Mouse (Mus musculus) liver, embryonic 15.5 days (tissue): ENCODE results near the gene Zfp316. TPM values are rescaled to one million over a fixed set of nuclear protein-coding genes. Genes with fewer than 3 reads are reported as not detected.
A peak's percentile ranks its signal among the peaks of the same experiment; 100 is the strongest.

ENCODE experiments used
- ATAC-seq: fragments of 200-750 bp; cut with Nextera tagmentation; 2 replicates; pipeline ENCODE4 v1.8.0; 2017; ENCODE audit warnings: moderate number of reproducible peaks, mild to moderate bottlenecking, moderate library complexity; ENCODE audit not compliant: insufficient read depth
- H3K27ac ChIP-seq: fragments of 300-500 bp; sonication (generic); replicated peaks from 2 replicates; pipeline ENCODE4 v1.5.1; 2015; ENCODE audit warnings: mild to moderate bottlenecking, inconsistent platforms
- H3K27me3 ChIP-seq: fragments of 300-500 bp; sonication (generic); 2 replicates; pipeline ENCODE4 v1.6.1; 2015; ENCODE audit warnings: mild to moderate bottlenecking, inconsistent platforms
- H3K36me3 ChIP-seq: fragments of 300-500 bp; sonication (generic); replicated peaks from 2 replicates; pipeline ENCODE4 v1.6.1; 2015; ENCODE audit warnings: moderate library complexity, mild to moderate bottlenecking, inconsistent platforms
- H3K4me1 ChIP-seq: fragments of 300-500 bp; sonication (generic); replicated peaks from 2 replicates; pipeline ENCODE4 v1.6.1; 2015; ENCODE audit warnings: inconsistent platforms
- H3K4me2 ChIP-seq: fragments of 300-500 bp; sonication (generic); 2 replicates; pipeline ENCODE4 v1.6.1; 2015; ENCODE audit warnings: moderate library complexity, mild to moderate bottlenecking, inconsistent platforms
- H3K4me3 ChIP-seq: fragments of 300-500 bp; sonication (generic); replicated peaks from 2 replicates; pipeline ENCODE4 v1.5.1; 2015; ENCODE audit warnings: mild to moderate bottlenecking, inconsistent platforms
- H3K9ac ChIP-seq: fragments of 300-500 bp; sonication (generic); 2 replicates; pipeline ENCODE4 v1.6.1; 2015; ENCODE audit warnings: moderate library complexity, mild to moderate bottlenecking, inconsistent platforms
- H3K9me3 ChIP-seq: fragments of 300-500 bp; sonication (generic); replicated peaks from 2 replicates; pipeline ENCODE4 v1.6.1; 2016; ENCODE audit warnings: inconsistent platforms
- WGBS: fragments of 180-500 bp; shearing (Covaris S2); methylation state at CpG from one replicate; pipeline ENCODE4 v1.1.7; 2015; ENCODE audit warnings: mixed read lengths; ENCODE audit not compliant: insufficient replicate concordance; 5-methylcytosine and 5-hydroxymethylcytosine counted together
- polyA plus RNA-seq: library from polyadenylated mRNA; unstranded; fragments of >200 nt; fragmentation: Nextera tagmentation; extraction: Ambion mirVana; gene quantifications from 2 replicates; pipeline ENCODE4 v1.2.1, GENCODE M21; 2015

Zfp316 gene
- polyA plus RNA-seq, 1 experiment from 2014 or later: 0.23 TPM

- H3K4me1 ChIP-seq: peaks cover 13% of the 10 kb centered on the region
- H3K9me3 ChIP-seq: no peaks in the 10 kb centered on the region
- H3K4me2 ChIP-seq: no peak overlapping the region
- no peak for ATAC-seq
- no peaks in the 10 kb centered on the region for H3K36me3 ChIP-seq
- H3K27me3 ChIP-seq: peaks cover 84% of the 10 kb centered on the region
- H3K27ac ChIP-seq: no peak overlapping the region
- H3K4me3 ChIP-seq: no peak overlapping the region
- H3K9ac ChIP-seq: no peak overlapping the region
- WGBS: 8% methylated on average over 24 of the region's 24 CpGs
Measured at GRCm38 (mm10) chr5:143255131-143255519, 14.7 kb downstream of the Zfp316 start.

DNA sequence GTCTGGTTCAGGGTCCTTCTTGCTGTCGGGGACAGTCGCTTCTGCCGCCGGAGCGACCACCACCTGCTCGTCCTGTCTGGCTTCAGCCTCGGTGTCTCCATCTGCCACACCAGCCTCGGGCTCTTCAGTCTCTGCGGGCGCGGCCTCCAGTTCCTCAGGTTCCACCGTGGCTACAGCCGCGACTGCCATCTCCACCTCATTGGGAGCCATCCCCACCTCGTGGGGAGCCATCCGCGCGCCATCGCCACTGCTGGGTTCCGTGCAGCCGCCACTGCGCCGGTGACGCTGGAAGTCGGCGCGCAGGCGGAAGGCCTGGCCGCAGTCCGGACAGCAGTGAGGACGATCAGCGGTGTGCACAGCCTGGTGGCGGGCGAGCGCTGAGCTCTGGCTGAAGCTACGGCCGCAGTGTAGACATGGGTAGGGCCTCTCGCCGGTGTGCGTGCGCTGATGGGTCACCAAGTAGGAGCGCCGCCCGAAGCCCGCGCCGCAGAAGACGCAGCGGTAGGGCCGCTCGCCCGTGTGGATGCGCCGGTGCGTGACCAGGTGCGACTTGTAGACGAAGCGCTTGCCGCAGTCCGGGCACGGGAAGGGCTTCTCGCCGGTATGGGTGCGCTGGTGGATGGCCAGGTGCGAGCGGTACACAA lies 15.2 kb downstream of the Zfp316 start:
- Histone ChIP-seq H3K9me3 (no peaks in the 10 kb centered on the region), H3K36me3 (no peaks in the 10 kb centered on the region), H3K27me3 (peaks cover 84% of the 10 kb centered on the region), H3K4me1 (peaks cover 13% of the 10 kb centered on the region), H3K27ac (no peak overlapping the region), H3K9ac (no peak overlapping the region), H3K4me2 (no peak overlapping the region), H3K4me3 (no peak overlapping the region)
- no peak for ATAC-seq
- WGBS: 6% methylated on average over 66 of the region's 66 CpGs

GRCm38 (mm10) chr5:143253881-143254486 lies 15.8 kb downstream of the Zfp316 start:
- Histone ChIP-seq H3K4me2 (peak overlapping the region; percentile 54), H3K4me3 (peak overlapping the region; percentile 34), H3K4me1 (peaks cover 13% of the 10 kb centered on the region), H3K36me3 (no peaks in the 10 kb centered on the region), H3K27ac (no peak overlapping the region), H3K27me3 (peaks cover 84% of the 10 kb centered on the region), H3K9ac (no peak overlapping the region), H3K9me3 (no peaks in the 10 kb centered on the region)
- 5% methylated on average over 81 of the region's 81 CpGs for WGBS
- ATAC-seq: no peak

DNA sequence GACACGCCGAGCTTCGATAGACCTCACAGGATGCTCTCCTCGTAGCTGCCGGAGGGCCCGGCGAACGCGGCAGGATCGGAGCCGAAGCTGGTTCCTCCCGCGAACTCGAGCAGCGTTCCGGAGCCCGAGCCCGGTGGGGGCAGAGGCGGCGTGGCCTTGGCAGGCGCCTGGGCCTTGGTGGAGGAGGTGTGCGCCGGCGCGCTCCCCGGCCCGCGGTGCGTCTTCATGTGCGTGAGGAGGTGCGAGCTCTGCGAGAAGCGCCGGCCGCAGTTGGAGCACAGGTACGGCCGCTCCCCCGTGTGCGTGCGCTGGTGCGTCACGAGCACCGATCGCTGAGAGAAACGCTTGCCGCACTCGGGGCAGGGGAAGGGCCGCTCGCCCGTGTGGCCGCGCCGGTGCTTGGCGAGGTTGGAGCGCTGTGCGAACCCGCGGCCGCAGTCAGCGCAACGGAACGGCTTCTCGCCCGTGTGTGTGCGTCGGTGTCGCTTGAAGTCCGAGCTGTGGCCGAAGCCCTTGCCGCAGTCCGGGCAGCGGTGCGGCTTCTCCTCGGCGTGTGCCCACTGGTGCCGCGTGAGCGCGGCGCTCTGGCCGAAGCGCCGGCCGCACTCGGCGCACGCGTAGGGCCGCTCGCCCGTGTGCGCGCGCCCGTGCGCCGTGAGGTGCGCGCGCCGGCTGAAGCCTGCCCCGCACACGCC lies 16.5 kb downstream of the Zfp316 start:
- no peak overlapping the region for H3K9ac ChIP-seq
- H3K27ac ChIP-seq: no peak overlapping the region
- H3K36me3 ChIP-seq: no peaks in the 10 kb centered on the region
- peaks cover 13% of the 10 kb centered on the region for H3K4me1 ChIP-seq
- H3K9me3 ChIP-seq: no peaks in the 10 kb centered on the region
- peak overlapping the region; percentile 34 for H3K4me3 ChIP-seq
- no peak for ATAC-seq
- 5% methylated on average over 103 of the region's 103 CpGs for WGBS
- H3K27me3 ChIP-seq: peaks cover 80% of the 10 kb centered on the region
- H3K4me2 ChIP-seq: peak overlapping the region; percentile 54

- H3K9me3 ChIP-seq: no peaks in the 10 kb centered on the region
- H3K4me1 ChIP-seq: peaks cover 13% of the 10 kb centered on the region
- no peaks in the 10 kb centered on the region for H3K36me3 ChIP-seq
- H3K27me3 ChIP-seq: peaks cover 75% of the 10 kb centered on the region
- H3K9ac ChIP-seq: no peak overlapping the region
- no peak overlapping the region for H3K27ac ChIP-seq
- no peak overlapping the region for H3K4me2 ChIP-seq
- no peak overlapping the region for H3K4me3 ChIP-seq
- no peak for ATAC-seq
- 15% methylated on average over 18 of the region's 18 CpGs for WGBS
Measured at GRCm38 (mm10) chr5:143252791-143253185, 17.0 kb downstream of the Zfp316 start.

GRCm38 (mm10) chr5:143252039-143252438 lies 17.8 kb downstream of the Zfp316 start:
- Histone ChIP-seq H3K4me2 (no peak overlapping the region), H3K27me3 (peaks cover 67% of the 10 kb centered on the region), H3K36me3 (no peaks in the 10 kb centered on the region), H3K9me3 (no peaks in the 10 kb centered on the region), H3K4me3 (no peak overlapping the region), H3K4me1 (peaks cover 13% of the 10 kb centered on the region), H3K9ac (no peak overlapping the region), H3K27ac (no peak overlapping the region)
- WGBS: 40% methylated on average over 6 of the region's 6 CpGs
- no peak for ATAC-seq

DNA sequence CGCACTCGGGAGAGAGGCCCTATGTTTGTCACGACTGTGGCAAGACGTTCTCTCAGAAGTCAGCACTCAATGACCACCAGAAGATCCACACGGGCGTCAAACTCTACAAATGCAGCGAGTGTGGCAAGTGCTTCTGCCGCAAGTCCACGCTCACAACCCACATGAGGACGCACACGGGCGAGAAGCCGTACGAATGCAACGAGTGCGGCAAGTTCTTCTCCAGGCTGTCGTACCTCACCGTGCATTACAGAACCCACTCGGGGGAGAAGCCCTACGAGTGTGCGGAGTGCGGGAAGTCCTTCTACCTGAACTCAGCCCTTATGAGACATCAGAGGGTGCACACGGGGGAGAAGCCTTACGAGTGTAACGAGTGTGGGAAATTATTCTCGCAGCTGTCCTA lies 24.9 kb downstream of the Zfp316 start:
- no peak overlapping the region for H3K4me3 ChIP-seq
- H3K27me3 ChIP-seq: no peaks in the 10 kb centered on the region
- H3K36me3 ChIP-seq: peaks cover 62% of the 10 kb centered on the region
- ATAC-seq: no peak
- no peak overlapping the region for H3K4me2 ChIP-seq
- no peak overlapping the region for H3K9ac ChIP-seq
- H3K9me3 ChIP-seq: no peaks in the 10 kb centered on the region
- H3K27ac ChIP-seq: no peak overlapping the region
- H3K4me1 ChIP-seq: no peaks in the 10 kb centered on the region
- 91% methylated on average over 26 of the region's 26 CpGs for WGBS

GRCm38 (mm10) chr5:143236036-143236435 lies 33.8 kb downstream of the Zfp316 start:
- Histone ChIP-seq H3K27ac (no peak overlapping the region), H3K4me3 (peak overlapping the region; percentile 71), H3K9ac (peak overlapping the region; percentile 73), H3K27me3 (no peaks in the 10 kb centered on the region), H3K4me2 (peak overlapping the region; percentile 86), H3K36me3 (0 out of 2 replicates have a peak, but pooled peaks cover 13% of the 10 kb centered on the region), H3K9me3 (no peaks in the 10 kb centered on the region), H3K4me1 (peaks cover 24% of the 10 kb centered on the region)
- ATAC-seq: no peak
- WGBS: 35% methylated on average over 9 of the region's 9 CpGs

DNA sequence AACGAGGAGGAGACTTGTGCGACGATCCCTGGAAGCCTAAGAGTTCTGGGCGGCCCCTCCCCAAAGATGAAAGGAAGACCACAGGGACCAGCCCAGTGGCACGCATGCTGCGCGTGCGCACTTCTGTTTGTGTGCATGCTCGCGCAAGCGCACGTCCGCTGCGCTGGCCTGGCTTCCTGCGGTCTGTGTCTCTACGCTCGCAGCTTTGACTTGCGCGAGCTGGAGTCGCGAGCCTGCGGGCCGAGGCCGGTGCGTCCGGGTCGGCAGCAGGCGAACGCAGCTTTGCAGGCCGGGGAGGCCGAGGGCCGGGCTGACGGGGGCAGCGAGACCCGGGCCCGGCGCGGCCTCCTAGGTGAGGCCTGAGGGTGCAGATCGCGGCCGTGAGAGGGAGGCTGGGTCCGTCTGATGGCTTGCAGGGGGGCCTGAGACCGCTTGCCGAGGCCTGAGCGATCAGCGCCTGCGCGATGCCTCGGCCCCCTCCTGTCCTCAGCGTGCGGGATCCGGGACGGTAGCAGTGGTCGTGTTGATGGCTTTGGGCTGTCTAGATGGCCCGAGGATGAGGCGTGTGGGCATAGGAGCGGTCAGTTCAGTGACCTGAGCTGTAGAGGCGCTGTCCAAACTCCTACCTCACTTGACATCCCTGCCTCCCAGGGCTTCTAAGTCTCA lies 34.7 kb downstream of the Zfp316 start, which contains the start of gene Zfp12:
Gene Zfp12, plus strand, starts transcription at position 136 of the 666 bp plus-strand sequence.
- 0 out of 2 replicates have a peak, but pooled peaks cover 4% of the 10 kb centered on the region for H3K36me3 ChIP-seq
- under 1% methylated on average over 58 of the region's 58 CpGs for WGBS
- no peaks in the 10 kb centered on the region for H3K9me3 ChIP-seq
- no peaks in the 10 kb centered on the region for H3K27me3 ChIP-seq
- H3K4me1 ChIP-seq: peaks cover 24% of the 10 kb centered on the region
- peak within 1 kb of the TSS; percentile 73 for H3K9ac ChIP-seq
- peak within 1 kb of the TSS; percentile 69 for H3K27ac ChIP-seq
- peak within 1 kb of the TSS; percentile 71 for H3K4me3 ChIP-seq
- H3K4me2 ChIP-seq: peak within 1 kb of the TSS; percentile 86
- ATAC-seq: peak; percentile 93

- H3K36me3 ChIP-seq: no peaks in the 10 kb centered on the region
- ATAC-seq: no peak
- H3K4me1 ChIP-seq: no peaks in the 10 kb centered on the region
- H3K9me3 ChIP-seq: no peaks in the 10 kb centered on the region
- H3K9ac ChIP-seq: no peak within 1 kb of the TSS
- H3K27ac ChIP-seq: no peak within 1 kb of the TSS
- WGBS: 58% methylated on average over 3 of the region's 3 CpGs
- no peak within 1 kb of the TSS for H3K4me2 ChIP-seq
- H3K27me3 ChIP-seq: no peaks in the 10 kb centered on the region
- no peak within 1 kb of the TSS for H3K4me3 ChIP-seq
Measured at GRCm38 (mm10) chr5:143226790-143227189, 43.0 kb downstream of the Zfp316 start, which contains the start of gene Spdye4a. Spdye4a (minus strand) TSS chr5:143226890.

DNA sequence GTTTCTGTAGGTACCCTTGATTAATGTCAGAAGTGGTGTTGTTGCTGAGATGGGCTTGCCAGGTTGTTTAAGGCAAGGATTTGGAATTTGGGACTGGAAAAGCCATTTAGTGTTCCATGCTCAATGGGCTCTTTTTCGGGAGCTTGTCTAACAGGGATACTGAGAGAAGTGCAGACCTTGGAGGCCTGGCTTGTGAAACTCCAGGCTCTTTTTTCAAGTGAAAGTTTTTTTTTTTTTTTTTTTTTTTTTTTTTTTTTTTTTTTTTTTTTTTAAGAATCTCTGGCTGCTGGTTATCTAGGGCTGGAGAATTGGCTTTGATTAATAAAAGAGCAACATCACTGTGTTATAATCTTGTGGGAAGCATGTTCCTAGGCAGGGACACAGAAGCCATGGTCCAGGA lies 47.5 kb downstream of the Zfp316 start:
- H3K27me3 ChIP-seq: no peaks in the 10 kb centered on the region; the same call in 1 of the 2 replicates
- no peaks in the 10 kb centered on the region for H3K9me3 ChIP-seq
- H3K4me3 ChIP-seq: no peak overlapping the region
- H3K36me3 ChIP-seq: no peaks in the 10 kb centered on the region
- H3K9ac ChIP-seq: no peak overlapping the region
- no peak for ATAC-seq
- H3K27ac ChIP-seq: no peak overlapping the region
- WGBS: 51% methylated on average over 1 of the region's 1 CpGs
- H3K4me1 ChIP-seq: no peaks in the 10 kb centered on the region
- no peak overlapping the region for H3K4me2 ChIP-seq
